Comparison of ENCODE assay signal across 9 mouse cellular contexts in genomic region chr7:143340601-143341281, GRCm38 (mm10).
DNase-seq lines count a peak whose midpoint lies in the region; ATAC-seq and TF ChIP-seq lines count a peak whose summit lies in the region.
"Had no signal": no experiment of that assay in that cellular context is flagged by ENCODE, and none has a peak within 500 bp of the region (broad histone marks: within the 10 kb centered on the region; RNA-seq: fewer than 3 reads in every experiment).

No protein-coding gene starts in this region.

- no peaks in the 10 kb centered on the region for H3K36me3 ChIP-seq in heart, embryonic 10.5 days
- no peaks in the 10 kb centered on the region for H3K36me3 ChIP-seq in embryonic facial prominence, embryonic 15.5 days
- no peaks in the 10 kb centered on the region for H3K36me3 ChIP-seq in intestine, embryonic 16.5 days (ENCODE audit: control insufficient read depth, insufficient read depth, low read length)
- H3K36me3 ChIP-seq in midbrain, postnatal 0 days (ENCODE audit: insufficient read depth, low read length) = no peaks in the 10 kb centered on the region

- no peak for TF ChIP-seq CTCF in midbrain, postnatal 0 days (IDR thresholded peaks at IDR 0.05)

- no peak overlapping the region for H3K4me2 ChIP-seq in embryonic facial prominence, embryonic 15.5 days (replicated peaks)
- no peak overlapping the region for H3K4me2 ChIP-seq in intestine, embryonic 16.5 days (ENCODE audit: low read depth, low read length)
- H3K4me2 ChIP-seq in midbrain, postnatal 0 days (ENCODE audit: low read depth, low read length, poor library complexity, severe bottlenecking) = no peak overlapping the region

- 0 out of 2 replicates have a peak overlapping the region, but pooled peaks have one; percentile 56 for H3K27ac ChIP-seq in heart, embryonic 10.5 days
- H3K27ac ChIP-seq in embryonic facial prominence, embryonic 15.5 days (replicated peaks) = no peak overlapping the region
- peak overlapping the region; percentile 67; the same call in 1 of the 2 replicates for H3K27ac ChIP-seq in intestine, embryonic 16.5 days (ENCODE audit: low read length)
- no peak overlapping the region for H3K27ac ChIP-seq in midbrain, postnatal 0 days (ENCODE audit: low read depth, low read length)

- peaks cover 28% of the 10 kb centered on the region for H3K4me1 ChIP-seq in heart, embryonic 10.5 days
- H3K4me1 ChIP-seq in embryonic facial prominence, embryonic 15.5 days = peaks cover 18% of the 10 kb centered on the region
- peaks cover 6% of the 10 kb centered on the region; the same call in 1 of the 2 replicates for H3K4me1 ChIP-seq in intestine, embryonic 16.5 days (ENCODE audit: control insufficient read depth, insufficient read depth, low read length)
- H3K4me1 ChIP-seq in midbrain, postnatal 0 days (ENCODE audit: insufficient read depth, low read length) = no peaks in the 10 kb centered on the region

- WGBS in heart, embryonic 10.5 days = 69% methylated on average over 15 of the region's 15 CpGs
- 51% methylated on average over 15 of the region's 15 CpGs for WGBS in embryonic facial prominence, embryonic 15.5 days
- 68% methylated on average over 15 of the region's 15 CpGs for WGBS in intestine, embryonic 16.5 days
- WGBS in midbrain, postnatal 0 days = 42% methylated on average over 15 of the region's 15 CpGs

- intact Hi-C loops in gastrocnemius, postnatal 14 days (cut with DNase I; ENCODE audit: low total_unique reads) = no loop called here

- H3K9me3 ChIP-seq in heart, embryonic 10.5 days = no peaks in the 10 kb centered on the region
- 0 out of 2 replicates have a peak, but pooled peaks cover 4% of the 10 kb centered on the region for H3K9me3 ChIP-seq in embryonic facial prominence, embryonic 15.5 days (replicated peaks)
- no peaks in the 10 kb centered on the region for H3K9me3 ChIP-seq in intestine, embryonic 16.5 days (ENCODE audit: control insufficient read depth, low read length)
- no peaks in the 10 kb centered on the region for H3K9me3 ChIP-seq in midbrain, postnatal 0 days (ENCODE audit: low read length)

- no peak for DNase-seq in heart, embryonic 10.5 days (ENCODE audit: low spot score)
- no peak for DNase-seq in heart, adult 9 months (ENCODE audit: low spot score in 2 of 2)
- DNase-seq in midbrain, postnatal 0 days (ENCODE audit: low spot score) = peak; percentile 60
- DNase-seq in gastrocnemius, postnatal 14 days = no peak
- DNase-seq in right cerebral cortex, adult 2 months (ENCODE audit: low spot score in 2 of 2) = no peak
- no peak for DNase-seq in right cerebral cortex, adult 18-20 months
- DNase-seq: cerebellum, postnatal 36 days had no signal

- no peak overlapping the region for H3K9ac ChIP-seq in embryonic facial prominence, embryonic 15.5 days
- no peak overlapping the region for H3K9ac ChIP-seq in intestine, embryonic 16.5 days (ENCODE audit: low read depth, low read length)
- H3K9ac ChIP-seq in midbrain, postnatal 0 days (replicated peaks; ENCODE audit: low read length, poor library complexity, severe bottlenecking) = no peak overlapping the region

- 0 out of 2 replicates have a peak, but pooled peaks cover 4% of the 10 kb centered on the region for H3K27me3 ChIP-seq in heart, embryonic 10.5 days (ENCODE audit: insufficient read depth, poor library complexity, severe bottlenecking)
- H3K27me3 ChIP-seq in embryonic facial prominence, embryonic 15.5 days = no peaks in the 10 kb centered on the region
- H3K27me3 ChIP-seq in intestine, embryonic 16.5 days (replicated peaks; ENCODE audit: control insufficient read depth, insufficient read depth, low read length) = no peaks in the 10 kb centered on the region
- H3K27me3 ChIP-seq in midbrain, postnatal 0 days (ENCODE audit: insufficient read depth, low read length) = no peaks in the 10 kb centered on the region

- no peak overlapping the region for H3K4me3 ChIP-seq in heart, embryonic 10.5 days
- H3K4me3 ChIP-seq in embryonic facial prominence, embryonic 15.5 days (replicated peaks) = no peak overlapping the region
- H3K4me3 ChIP-seq in intestine, embryonic 16.5 days (ENCODE audit: low read length) = no peak overlapping the region
- no peak overlapping the region for H3K4me3 ChIP-seq in midbrain, postnatal 0 days (ENCODE audit: low read depth, low read length)

- 0 out of 2 replicates have a peak, but pooled peaks have one; percentile 39 for ATAC-seq in embryonic facial prominence, embryonic 15.5 days (ENCODE audit: insufficient number of reproducible peaks, low FRiP score, low TSS enrichment, low read depth)
- peak; percentile 79 for ATAC-seq in intestine, embryonic 16.5 days
- ATAC-seq in midbrain, postnatal 0 days (ENCODE audit: low FRiP score) = 0 out of 2 replicates have a peak, but pooled peaks have one; percentile 23

Comparison
In these comparisons a context has a peak if more than half of its experiments do, and no peak if none do; other contexts are left out.
1. H3K27ac ChIP-seq: peak in heart, embryonic 10.5 days (single experiment) and intestine, embryonic 16.5 days (single experiment); none in embryonic facial prominence, embryonic 15.5 days (single experiment) and midbrain, postnatal 0 days (single experiment).
2. ATAC-seq: peak in every context shown above with its lines; median percentile 79 in intestine, embryonic 16.5 days; 39 in embryonic facial prominence, embryonic 15.5 days; 23 in midbrain, postnatal 0 days.